In genomic region chr11:108532901-108533300, GRCm38 (mm10) we compare ENCODE assay signal across 19 mouse cellular contexts.
DNase-seq lines count a peak whose midpoint lies in the region; ATAC-seq and TF ChIP-seq lines count a peak whose summit lies in the region.
"Had no signal": no experiment of that assay in that cellular context is flagged by ENCODE, and none has a peak within 500 bp of the region (broad histone marks: within the 10 kb centered on the region; RNA-seq: fewer than 3 reads in every experiment).

No protein-coding gene starts in this region.

- no peak overlapping the region for H3K4me2 ChIP-seq in kidney, postnatal 0 days (ENCODE audit: low read length)
- no peak overlapping the region for H3K4me2 ChIP-seq in lung, postnatal 0 days (replicated peaks; ENCODE audit: low read depth, low read length)
- H3K4me2 ChIP-seq: embryonic facial prominence, embryonic 15.5 days; heart, embryonic 12.5 days had no signal

- no peak overlapping the region for H3K4me3 ChIP-seq in kidney, postnatal 0 days (replicated peaks; ENCODE audit: low read depth, low read length)
- H3K4me3 ChIP-seq in lung, postnatal 0 days (ENCODE audit: low read depth, low read length), result no peak overlapping the region
- H3K4me3 ChIP-seq: embryonic facial prominence, embryonic 15.5 days; erythroblast, embryonic 14.5 days; forebrain, embryonic 10.5 days; gastrocnemius, adult 2 months; heart, embryonic 12.5 days; hindbrain, embryonic 10.5 days had no signal

- ATAC-seq in kidney, postnatal 0 days (replicated peaks; ENCODE audit: low FRiP score, low read depth), result no peak
- ATAC-seq in lung, postnatal 0 days, result no peak
- ATAC-seq: forebrain, embryonic 14.5 days had no signal

- no peaks in the 10 kb centered on the region for H3K36me3 ChIP-seq in kidney, postnatal 0 days (ENCODE audit: insufficient read depth, low read length)
- H3K36me3 ChIP-seq in lung, postnatal 0 days (ENCODE audit: insufficient read depth, low read length), result no peaks in the 10 kb centered on the region
- H3K36me3 ChIP-seq: embryonic facial prominence, embryonic 15.5 days; forebrain, embryonic 10.5 days; heart, embryonic 12.5 days; hindbrain, embryonic 10.5 days had no signal

- DNase-seq in kidney, postnatal 0 days (ENCODE audit: low spot score), result peak; percentile 22
- no peak for DNase-seq in kidney, adult 11 months
- DNase-seq in lung, postnatal 0 days (ENCODE audit: low spot score), result peak; percentile 48
- DNase-seq in lung, postnatal 4 days, result no peak
- peak; percentile 34 for DNase-seq in lung, postnatal 25 days (ENCODE audit: low spot score)
- no peak for DNase-seq in urinary bladder, postnatal 36 days (ENCODE audit: low spot score in 2 of 2)
- DNase-seq: adrenal gland, adult 2 months; adrenal gland, postnatal 25 days; cerebellum, adult 18-20 months; cerebellum, adult 9-11 months; cerebellum, postnatal 36 days; gastrocnemius, adult 2 months; gastrocnemius, postnatal 25 days had no signal

- no peak overlapping the region for H3K9ac ChIP-seq in kidney, postnatal 0 days (ENCODE audit: low read depth, low read length)
- no peak overlapping the region for H3K9ac ChIP-seq in lung, postnatal 0 days (replicated peaks; ENCODE audit: low read depth)
- H3K9ac ChIP-seq: embryonic facial prominence, embryonic 15.5 days; heart, embryonic 12.5 days had no signal

- no peak for TF ChIP-seq CTCF in kidney, postnatal 0 days (IDR thresholded peaks at IDR 0.05; ENCODE audit: low read depth)
- TF ChIP-seq CTCF in lung, postnatal 0 days (IDR thresholded peaks at IDR 0.05), result no peak

- no peak for TF ChIP-seq EP300 in lung, postnatal 0 days (IDR thresholded peaks at IDR 0.05)

- no peaks in the 10 kb centered on the region for H3K9me3 ChIP-seq in kidney, postnatal 0 days (replicated peaks; ENCODE audit: low read length)
- no peaks in the 10 kb centered on the region for H3K9me3 ChIP-seq in lung, postnatal 0 days (ENCODE audit: low read length)
- H3K9me3 ChIP-seq: embryonic facial prominence, embryonic 15.5 days; forebrain, embryonic 10.5 days; heart, embryonic 12.5 days; hindbrain, embryonic 10.5 days had no signal

- H3K4me1 ChIP-seq in kidney, postnatal 0 days (replicated peaks; ENCODE audit: insufficient read depth, low read length), result 0 out of 2 replicates have a peak, but pooled peaks cover 1% of the 10 kb centered on the region
- H3K4me1 ChIP-seq in lung, postnatal 0 days (ENCODE audit: insufficient read depth, low read depth, low read length), result 0 out of 2 replicates have a peak, but pooled peaks cover 2% of the 10 kb centered on the region
- H3K4me1 ChIP-seq: embryonic facial prominence, embryonic 15.5 days; heart, embryonic 12.5 days had no signal

- WGBS in kidney, postnatal 0 days, result 50% methylated on average over 1 of the region's 1 CpGs
- WGBS in lung, postnatal 0 days, result 21% methylated on average over 1 of the region's 1 CpGs

- H3K27ac ChIP-seq in kidney, postnatal 0 days, result no peak overlapping the region
- H3K27ac ChIP-seq in lung, postnatal 0 days (ENCODE audit: low read length), result no peak overlapping the region
- H3K27ac ChIP-seq: embryonic facial prominence, embryonic 15.5 days; forebrain, embryonic 10.5 days; gastrocnemius, adult 2 months; hindbrain, embryonic 10.5 days had no signal

- H3K27me3 ChIP-seq in kidney, postnatal 0 days (ENCODE audit: insufficient read depth, low read length), result no peaks in the 10 kb centered on the region
- no peaks in the 10 kb centered on the region for H3K27me3 ChIP-seq in lung, postnatal 0 days (replicated peaks; ENCODE audit: insufficient read depth, low read length)
- H3K27me3 ChIP-seq: embryonic facial prominence, embryonic 15.5 days; heart, embryonic 12.5 days had no signal

Comparison
In these comparisons a context has a peak if more than half of its experiments do, and no peak if none do; other contexts are left out.
1. DNase-seq: peak in kidney, postnatal 0 days (single experiment), lung, postnatal 0 days (single experiment) and lung, postnatal 25 days (single experiment); none in kidney, adult 11 months (single experiment), lung, postnatal 4 days (0 of 2) and urinary bladder, postnatal 36 days (0 of 2).